Mouse (Mus musculus) kidney, adult 2 months (tissue): ENCODE measurements around the gene Rab5b. TPM values are rescaled to one million over a fixed set of nuclear protein-coding genes. Genes with fewer than 3 reads are reported as not detected.

Source experiments
- DNase-seq: peaks from one replicate; pipeline ENCODE4 v3.0.0; 2021
- H3K27ac ChIP-seq: fragments of 200-500 bp; 2 replicates; pipeline ENCODE4 v1.5.1; 2012; ENCODE audit warnings: low read depth, low read length, control low read depth, inconsistent platforms; ENCODE audit not compliant: insufficient read depth
- H3K27me3 ChIP-seq: fragments of 200-500 bp; replicated peaks from 2 replicates; pipeline ENCODE4 v1.6.1; 2012; ENCODE audit warnings: mild to moderate bottlenecking, moderate library complexity, low read length, inconsistent platforms; ENCODE audit not compliant: control insufficient read depth, insufficient read depth
- H3K36me3 ChIP-seq: fragments of 200-500 bp; 2 replicates; pipeline ENCODE4 v1.6.1; 2012; ENCODE audit warnings: mild to moderate bottlenecking, moderate library complexity, low read length, inconsistent platforms; ENCODE audit not compliant: control insufficient read depth, insufficient read depth
- H3K4me1 ChIP-seq: fragments of 200-500 bp; 2 replicates; pipeline ENCODE4 v1.6.1; 2011; ENCODE audit warnings: low read length; ENCODE audit not compliant: control insufficient read depth, insufficient read depth
- H3K4me3 ChIP-seq: fragments of 200-500 bp; 2 replicates; pipeline ENCODE4 v1.5.1; 2011; ENCODE audit warnings: mild to moderate bottlenecking, low read depth, low read length, control low read depth; ENCODE audit not compliant: insufficient read depth
- CTCF ChIP-seq: fragments of 200-500 bp; conservative IDR thresholded peaks from 2 replicates; pipeline ENCODE4 v1.5.1; 2011; ENCODE audit warnings: low read depth, mild to moderate bottlenecking, control low read depth, low read length, moderate library complexity, mixed read lengths; ENCODE audit not compliant: insufficient read depth, insufficient read length
- POLR2A ChIP-seq: fragments of 200-500 bp; IDR thresholded peaks from one replicate; pipeline ENCODE4 v1.6.1; 2011; ENCODE audit warnings: low read depth, low read length, control low read depth
- WGBS: fragments of 180-500 bp; shearing (Covaris S2); methylation state at CpG from one replicate; pipeline ENCODE4 v1.1.7; 2018; 5-methylcytosine and 5-hydroxymethylcytosine counted together
- polyA plus RNA-seq: library from polyadenylated mRNA; depleted of rRNA; stranded (reverse); fragments of >200 nt; gene quantifications from 2 replicates; pipeline ENCODE4 v1.2.3, GENCODE M21; 2012

Gene Rab5b
- polyA plus RNA-seq, 1 experiment: 111 TPM

DNA sequence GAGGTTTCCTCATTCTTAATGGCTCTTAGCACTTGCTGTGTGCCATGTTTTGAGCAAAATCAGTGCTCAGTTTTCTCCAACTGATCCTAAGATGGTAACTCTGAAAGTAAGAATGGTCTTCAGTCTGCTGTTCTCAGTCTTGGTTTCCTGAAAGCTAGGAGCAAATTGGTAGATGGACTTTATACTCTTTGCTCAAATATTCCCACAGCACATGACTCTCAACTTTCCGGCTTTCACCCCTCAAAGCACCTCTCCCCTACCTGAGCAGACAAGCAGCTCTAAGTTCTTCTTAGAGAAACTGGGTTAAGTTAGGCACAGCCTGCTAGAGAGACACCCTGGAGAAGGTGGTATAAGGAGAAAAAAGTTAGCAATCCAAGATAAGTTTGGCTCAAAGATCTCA lies 39.3 kb downstream of the Rab5b start:
- peak; percentile 64 for DNase-seq
- no peak for TF ChIP-seq POLR2A
- TF ChIP-seq CTCF: no peak
- Histone ChIP-seq H3K4me1 (peaks cover 15% of the 10 kb centered on the region; the same call in 1 of the 2 replicates), H3K27ac (peak overlapping the region; percentile 92), H3K27me3 (no peaks in the 10 kb centered on the region), H3K36me3 (no peaks in the 10 kb centered on the region), H3K4me3 (no peak overlapping the region)
- WGBS: 45% methylated on average over 1 of the region's 1 CpGs

DNA sequence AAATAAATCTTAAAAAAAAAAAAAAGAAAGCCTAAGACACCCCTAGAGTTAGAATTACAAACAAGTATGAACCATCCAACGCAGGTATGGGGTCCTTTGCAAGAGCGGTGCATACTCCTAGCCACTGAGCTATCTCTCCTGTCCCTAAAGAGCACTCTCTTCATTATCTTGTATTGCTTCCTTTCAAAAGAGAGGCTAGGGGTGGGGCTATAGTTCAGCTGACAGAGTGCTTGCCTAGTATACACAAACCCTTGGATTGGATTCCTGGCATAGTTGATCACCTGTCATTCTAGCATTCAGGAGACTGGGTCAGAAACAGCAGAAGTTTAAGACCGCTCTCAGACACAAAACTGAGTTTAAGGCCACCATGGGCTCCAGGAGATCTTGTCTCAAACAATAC lies 40.8 kb downstream of the Rab5b start:
- WGBS: 83% methylated on average over 3 of the region's 3 CpGs
- no peaks in the 10 kb centered on the region for H3K27me3 ChIP-seq

DNA sequence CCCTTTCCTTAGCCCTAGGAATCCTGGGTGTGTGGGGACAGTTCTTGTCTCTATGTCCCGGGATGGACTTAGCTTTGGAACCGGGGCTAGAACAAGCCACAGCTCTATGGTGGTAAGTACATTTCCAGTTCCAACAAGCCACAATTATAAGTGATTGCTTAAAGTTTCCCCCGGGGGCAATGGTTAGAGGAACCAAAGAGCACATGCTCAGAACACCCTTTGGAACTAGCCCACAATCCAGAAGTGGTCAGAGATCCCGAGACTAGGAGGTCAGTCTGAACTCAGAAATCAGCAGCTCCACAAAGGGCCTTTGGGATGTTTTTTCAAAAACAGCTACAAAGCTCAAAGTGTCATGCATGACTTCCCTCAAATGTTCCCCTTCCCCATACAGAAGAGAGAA lies 42.2 kb downstream of the Rab5b start:
- no peak overlapping the region for H3K4me3 ChIP-seq
- TF ChIP-seq CTCF (no peak), POLR2A (no peak)
- WGBS: 36% methylated on average over 4 of the region's 4 CpGs

More for the DNA sequence above, 40.8 kb downstream of the Rab5b start:
- DNase-seq: peak; percentile 35
- TF ChIP-seq POLR2A: no peak
- TF ChIP-seq CTCF: no peak
- no peaks in the 10 kb centered on the region for H3K36me3 ChIP-seq
- H3K4me3 ChIP-seq: no peak overlapping the region
- peaks cover 15% of the 10 kb centered on the region; the same call in 1 of the 2 replicates for H3K4me1 ChIP-seq
- H3K27ac ChIP-seq: 0 out of 2 replicates have a peak overlapping the region, but pooled peaks have one; percentile 17

DNA sequence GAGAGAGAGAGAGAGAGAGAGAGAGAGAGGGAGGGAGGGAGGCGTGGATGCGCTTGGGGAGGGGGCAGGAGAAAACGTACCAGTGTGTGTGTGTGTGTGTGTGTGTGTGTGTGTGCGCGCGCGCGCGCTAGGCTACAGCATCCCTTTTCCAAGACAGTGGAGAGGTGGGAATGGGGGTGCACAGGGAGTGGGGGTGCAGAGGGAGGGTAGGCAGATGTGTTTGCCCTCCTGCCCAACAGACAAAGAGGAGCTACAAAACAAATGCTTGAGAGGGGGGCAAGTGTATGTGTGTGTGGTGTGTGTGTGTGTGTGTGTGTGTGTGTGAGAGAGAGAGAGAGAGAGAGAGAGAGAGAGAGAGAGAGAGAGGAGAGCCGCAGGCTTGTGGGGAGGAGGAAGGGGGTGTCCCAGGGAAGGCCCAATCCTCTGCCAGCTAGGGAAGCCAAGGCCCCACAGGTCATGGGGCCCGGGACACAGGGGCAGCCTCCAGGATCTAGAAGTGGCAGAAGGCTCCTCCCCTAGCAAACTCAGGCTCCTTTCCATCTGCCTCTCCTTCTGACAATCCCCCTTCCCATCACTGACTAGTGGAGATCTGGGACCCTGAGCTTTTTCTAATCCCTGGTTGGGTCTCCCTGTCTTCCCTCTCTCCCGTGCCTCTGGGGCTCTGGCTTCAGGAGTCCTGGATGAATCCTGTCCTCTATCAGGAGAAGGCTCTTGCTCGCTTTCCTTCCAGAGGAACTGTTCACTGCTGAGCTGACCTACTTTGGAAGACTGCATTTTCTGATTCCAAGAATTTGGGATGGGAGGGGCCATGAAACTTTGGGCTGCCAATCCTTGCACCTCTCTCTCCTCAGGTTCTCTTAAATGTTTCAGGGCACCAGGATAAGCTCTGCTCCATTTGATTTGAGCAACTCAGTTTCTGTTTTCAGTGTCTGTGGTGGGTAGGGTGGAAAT lies 49.6 kb downstream of the Rab5b start:
- Histone ChIP-seq H3K4me1 (peaks cover 8% of the 10 kb centered on the region), H3K27ac (no peak overlapping the region), H3K27me3 (no peaks in the 10 kb centered on the region), H3K4me3 (peak overlapping the region; percentile 35; the same call in 1 of the 2 replicates), H3K36me3 (no peaks in the 10 kb centered on the region)
- 15% methylated on average over 13 of the region's 13 CpGs for WGBS
- DNase-seq: peak; percentile 61
- TF ChIP-seq POLR2A (no peak), CTCF (no peak)

More for the DNA sequence above, 42.2 kb downstream of the Rab5b start:
- H3K36me3 ChIP-seq: no peaks in the 10 kb centered on the region
- peak; percentile 86 for DNase-seq
- no peaks in the 10 kb centered on the region for H3K27me3 ChIP-seq
- H3K27ac ChIP-seq: peak overlapping the region; percentile 85
- H3K4me1 ChIP-seq: peaks cover 15% of the 10 kb centered on the region; the same call in 1 of the 2 replicates

DNA sequence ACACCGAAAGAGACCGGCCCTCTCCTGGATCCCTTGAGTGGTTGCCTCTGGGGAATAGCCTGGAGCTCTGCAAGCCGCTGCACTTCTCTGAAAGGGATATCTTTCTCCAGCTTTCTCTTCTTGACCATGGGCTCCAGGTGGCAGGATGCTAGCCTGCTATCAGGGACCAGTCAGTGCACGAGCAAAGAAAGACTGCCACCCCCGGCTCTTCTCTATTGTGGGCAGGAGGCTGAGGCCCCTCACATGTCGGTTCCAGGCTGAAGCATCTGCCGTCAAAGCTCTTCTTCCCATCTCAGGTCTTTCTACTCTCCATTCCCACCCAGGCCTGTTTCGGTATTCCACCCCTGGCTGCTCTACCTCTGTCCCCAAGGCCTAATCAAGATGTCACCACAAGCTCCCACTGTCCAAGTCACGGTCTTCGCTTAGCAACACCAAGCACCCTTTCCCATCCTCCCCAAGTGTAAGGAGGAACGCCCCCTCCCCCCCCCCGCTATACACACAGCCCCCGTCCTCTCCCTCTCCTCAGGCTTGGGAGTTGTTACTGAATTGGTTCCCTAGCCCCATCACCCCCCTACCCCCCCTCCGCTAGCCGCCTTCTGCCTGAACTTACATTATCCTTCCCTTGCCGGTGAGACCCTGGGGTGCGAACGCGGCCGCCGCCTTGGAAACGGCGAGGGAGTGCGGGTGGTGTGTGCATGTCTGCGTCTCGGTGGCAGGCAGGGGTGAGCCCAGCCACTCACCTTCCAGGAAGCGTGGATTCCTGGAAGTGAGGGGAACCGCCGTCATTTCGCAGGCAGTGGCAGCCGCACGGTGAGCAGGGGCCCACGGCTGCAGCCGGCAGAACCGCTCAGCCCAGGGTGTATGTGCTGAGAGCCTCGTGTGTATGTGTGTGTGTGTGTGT lies 50.7 kb downstream of the Rab5b start, which contains the start of gene Ikzf4:
TSS of gene Ikzf4 (minus strand) at position 881 of the 901 bp plus-strand sequence.
- no peak for TF ChIP-seq POLR2A
- TF ChIP-seq CTCF: no peak
- Histone ChIP-seq H3K27me3 (no peaks in the 10 kb centered on the region), H3K4me1 (peaks cover 8% of the 10 kb centered on the region), H3K27ac (no peak within 1 kb of the TSS), H3K36me3 (no peaks in the 10 kb centered on the region), H3K4me3 (peak within 1 kb of the TSS; percentile 35; the same call in 1 of the 2 replicates)
- DNase-seq: peak; percentile 74
- 15% methylated on average over 36 of the region's 36 CpGs for WGBS

DNA sequence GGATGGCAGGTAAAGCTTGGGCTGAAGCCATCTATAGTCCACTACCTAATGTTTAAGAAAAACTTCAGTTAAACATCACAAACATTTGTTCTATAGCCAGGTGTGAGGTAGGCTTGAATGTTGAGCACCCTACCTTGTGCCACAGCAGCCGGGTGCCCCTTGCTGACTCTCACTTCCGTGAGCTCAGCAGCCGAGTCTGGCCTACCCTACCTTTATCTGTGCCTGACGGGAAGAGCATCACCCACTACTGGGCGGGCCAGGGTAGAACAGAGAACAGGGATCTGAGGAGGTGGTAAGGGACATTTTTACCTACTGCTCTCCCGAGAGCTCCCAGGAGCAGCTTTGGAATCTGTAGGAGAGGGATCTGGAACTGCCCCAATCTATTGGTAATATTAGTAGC lies 53.3 kb downstream of the Rab5b start:
- Histone ChIP-seq H3K4me3 (no peak overlapping the region), H3K36me3 (no peaks in the 10 kb centered on the region), H3K27me3 (no peaks in the 10 kb centered on the region), H3K4me1 (peaks cover 8% of the 10 kb centered on the region), H3K27ac (no peak overlapping the region)
- DNase-seq: no peak
- TF ChIP-seq POLR2A (no peak), CTCF (no peak)
- WGBS: 91% methylated on average over 6 of the region's 6 CpGs
